In genomic region chr6:88638917-88639316, GRCm38 (mm10) we compare ENCODE assay signal across 16 mouse cellular contexts. TPM values are rescaled to one million over a fixed set of nuclear protein-coding genes. Genes with fewer than 3 reads are reported as not detected.
A peak's percentile ranks its signal among the peaks of the same experiment; 100 is the strongest.
DNase-seq lines count a peak whose midpoint lies in the region; ATAC-seq and TF ChIP-seq lines count a peak whose summit lies in the region.
"Had no signal": no experiment of that assay in that cellular context is flagged by ENCODE, and none has a peak within 500 bp of the region (broad histone marks: within the 10 kb centered on the region; RNA-seq: fewer than 3 reads in every experiment).

No protein-coding gene starts in this region.

- no peak overlapping the region for H3K9ac ChIP-seq in hindbrain, embryonic 14.5 days
- no peak overlapping the region for H3K9ac ChIP-seq in hindbrain, embryonic 11.5 days (ENCODE audit: low read depth, low read length)
- H3K9ac ChIP-seq in liver, embryonic 14.5 days (replicated peaks) = no peak overlapping the region
- H3K9ac ChIP-seq in liver, embryonic 11.5 days (ENCODE audit: low read depth, low read length) = no peak overlapping the region
- H3K9ac ChIP-seq in liver, embryonic 15.5 days = no peak overlapping the region
- H3K9ac ChIP-seq: forebrain, postnatal 0 days had no signal

- no peak for TF ChIP-seq CTCF in liver, embryonic 14.5 days (IDR thresholded peaks at IDR 0.05; ENCODE audit: low read depth)
- TF ChIP-seq CTCF in brain, embryonic 14.5 days (IDR thresholded peaks at IDR 0.05; ENCODE audit: borderline replicate concordance, extremely low read depth, insufficient read depth, insufficient read length) = no peak

- 0 out of 2 replicates have a peak, but pooled peaks cover 7% of the 10 kb centered on the region for H3K9me3 ChIP-seq in hindbrain, embryonic 14.5 days (ENCODE audit: control insufficient read depth, low read length)
- H3K9me3 ChIP-seq in hindbrain, embryonic 11.5 days (ENCODE audit: control insufficient read depth, low read length) = no peaks in the 10 kb centered on the region
- H3K9me3 ChIP-seq in liver, embryonic 14.5 days (ENCODE audit: control insufficient read depth, low read length) = peaks cover 9% of the 10 kb centered on the region
- H3K9me3 ChIP-seq in liver, embryonic 11.5 days (ENCODE audit: control insufficient read depth, low read length) = no peaks in the 10 kb centered on the region
- 0 out of 2 replicates have a peak, but pooled peaks cover 8% of the 10 kb centered on the region for H3K9me3 ChIP-seq in liver, embryonic 15.5 days (replicated peaks)
- H3K9me3 ChIP-seq: limb, embryonic 10.5 days had no signal

- no peak for TF ChIP-seq EP300 in liver, embryonic 14.5 days (IDR thresholded peaks at IDR 0.05; ENCODE audit: low read depth)

- H3K4me2 ChIP-seq in hindbrain, embryonic 14.5 days (replicated peaks) = no peak overlapping the region
- no peak overlapping the region for H3K4me2 ChIP-seq in hindbrain, embryonic 11.5 days (replicated peaks; ENCODE audit: low read depth, low read length)
- no peak overlapping the region for H3K4me2 ChIP-seq in liver, embryonic 14.5 days (ENCODE audit: low read depth)
- no peak overlapping the region for H3K4me2 ChIP-seq in liver, embryonic 11.5 days
- H3K4me2 ChIP-seq in liver, embryonic 15.5 days = no peak overlapping the region

- no peak for DNase-seq in hindbrain, embryonic 14.5 days (ENCODE audit: low spot score)
- no peak for DNase-seq in hindbrain, embryonic 11.5 days (ENCODE audit: low spot score)
- no peak for DNase-seq in liver, embryonic 14.5 days (ENCODE audit: low read depth in 3 of 3, low spot score in 3 of 3)
- DNase-seq in liver, embryonic 11.5 days (ENCODE audit: low spot score) = no peak
- DNase-seq in brain, embryonic 14.5 days (ENCODE audit: low read depth) = peak; percentile 17
- DNase-seq in adrenal gland, adult 8-10 months = no peak
- DNase-seq: cerebellum, adult 11-12 months; cerebellum, postnatal 25 days; forebrain, postnatal 0 days; lung, adult 2 months; lung, postnatal 36 days; right cerebral cortex, postnatal 14 days; thymus, postnatal 14 days had no signal

- no peak overlapping the region for H3K4me3 ChIP-seq in hindbrain, embryonic 14.5 days (replicated peaks; ENCODE audit: low read length)
- no peak overlapping the region for H3K4me3 ChIP-seq in hindbrain, embryonic 11.5 days (ENCODE audit: low read depth, low read length)
- no peak overlapping the region for H3K4me3 ChIP-seq in liver, embryonic 14.5 days (ENCODE audit: insufficient read depth in 1 of 2, low read depth in 2 of 2, low read length in 2 of 2)
- H3K4me3 ChIP-seq in liver, embryonic 11.5 days (ENCODE audit: low read depth, low read length) = no peak overlapping the region
- H3K4me3 ChIP-seq in liver, embryonic 15.5 days (replicated peaks) = no peak overlapping the region
- H3K4me3 ChIP-seq: limb, embryonic 10.5 days had no signal

- TF ChIP-seq POLR2A in brain, embryonic 14.5 days (IDR thresholded peaks at IDR 0.05; ENCODE audit: borderline replicate concordance, extremely low read depth, insufficient read depth, insufficient read length, poor library complexity, severe bottlenecking) = no peak

- 23% methylated on average over 1 of the region's 1 CpGs for WGBS in hindbrain, embryonic 14.5 days
- WGBS in hindbrain, embryonic 11.5 days = 28% methylated on average over 1 of the region's 1 CpGs
- 49% methylated on average over 1 of the region's 1 CpGs for WGBS in liver, embryonic 14.5 days (ENCODE audit: insufficient replicate concordance)
- WGBS in liver, embryonic 11.5 days = 62% methylated on average over 1 of the region's 1 CpGs
- WGBS in liver, embryonic 15.5 days (ENCODE audit: insufficient replicate concordance) = 37% methylated on average over 1 of the region's 1 CpGs

- no peak for ATAC-seq in hindbrain, embryonic 14.5 days (ENCODE audit: low FRiP score)
- ATAC-seq in hindbrain, embryonic 11.5 days (ENCODE audit: low FRiP score) = no peak
- no peak for ATAC-seq in liver, embryonic 14.5 days (ENCODE audit: insufficient read depth)
- no peak for ATAC-seq in liver, embryonic 11.5 days (replicated peaks; ENCODE audit: low FRiP score)
- no peak for ATAC-seq in liver, embryonic 15.5 days (ENCODE audit: insufficient read depth)
- ATAC-seq: inflammation-experienced regulatory T-cells, adult 6 months had no signal

- peaks cover 14% of the 10 kb centered on the region for H3K4me1 ChIP-seq in hindbrain, embryonic 14.5 days (replicated peaks; ENCODE audit: control insufficient read depth, insufficient read depth, low read length)
- no peaks in the 10 kb centered on the region for H3K4me1 ChIP-seq in hindbrain, embryonic 11.5 days (replicated peaks; ENCODE audit: control insufficient read depth, insufficient read depth, low read length)
- peaks cover 47 to 58% of the 10 kb centered on the region in 2 experiments for H3K4me1 ChIP-seq in liver, embryonic 14.5 days (replicated peaks; ENCODE audit: control insufficient read depth in 2 of 2, insufficient read depth in 2 of 2, low read length in 1 of 2)
- H3K4me1 ChIP-seq in liver, embryonic 11.5 days (replicated peaks; ENCODE audit: control insufficient read depth, insufficient read depth, low read length) = peaks cover 12% of the 10 kb centered on the region
- peaks cover 71% of the 10 kb centered on the region for H3K4me1 ChIP-seq in liver, embryonic 15.5 days (replicated peaks)

- no peaks in the 10 kb centered on the region; the same call in 1 of the 2 replicates for H3K27me3 ChIP-seq in hindbrain, embryonic 14.5 days (ENCODE audit: control insufficient read depth, insufficient read depth, low read length)
- no peaks in the 10 kb centered on the region for H3K27me3 ChIP-seq in hindbrain, embryonic 11.5 days (ENCODE audit: control insufficient read depth, insufficient read depth, low read length)
- H3K27me3 ChIP-seq in liver, embryonic 14.5 days (ENCODE audit: control insufficient read depth, insufficient read depth, low read length) = no peaks in the 10 kb centered on the region
- H3K27me3 ChIP-seq in liver, embryonic 11.5 days (replicated peaks; ENCODE audit: control insufficient read depth, insufficient read depth, low read length) = no peaks in the 10 kb centered on the region
- H3K27me3 ChIP-seq in liver, embryonic 15.5 days = no peaks in the 10 kb centered on the region

- peak overlapping the region; percentile 60 for H3K27ac ChIP-seq in hindbrain, embryonic 14.5 days
- H3K27ac ChIP-seq in hindbrain, embryonic 11.5 days (ENCODE audit: low read depth, low read length) = no peak overlapping the region
- H3K27ac ChIP-seq in liver, embryonic 14.5 days = peak overlapping the region; percentile 39
- no peak overlapping the region for H3K27ac ChIP-seq in liver, embryonic 11.5 days (ENCODE audit: low read depth, low read length)
- peak overlapping the region; percentile 57 for H3K27ac ChIP-seq in liver, embryonic 15.5 days (replicated peaks)
- H3K27ac ChIP-seq: limb, embryonic 10.5 days had no signal

- no peaks in the 10 kb centered on the region for H3K36me3 ChIP-seq in hindbrain, embryonic 14.5 days (replicated peaks; ENCODE audit: control insufficient read depth, insufficient read depth)
- H3K36me3 ChIP-seq in hindbrain, embryonic 11.5 days (ENCODE audit: control insufficient read depth, insufficient read depth, low read length) = no peaks in the 10 kb centered on the region
- no peaks in the 10 kb centered on the region for H3K36me3 ChIP-seq in liver, embryonic 14.5 days (replicated peaks; ENCODE audit: control insufficient read depth, insufficient read depth, low read depth)
- no peaks in the 10 kb centered on the region for H3K36me3 ChIP-seq in liver, embryonic 11.5 days (ENCODE audit: control insufficient read depth, insufficient read depth, low read length)
- H3K36me3 ChIP-seq in liver, embryonic 15.5 days (replicated peaks) = no peaks in the 10 kb centered on the region
- H3K36me3 ChIP-seq: limb, embryonic 10.5 days had no signal

RNA-seq across cellular contexts. Expression of gene Kbtbd12, which starts 1.2 kb away (rescaled TPM):
- polyA plus RNA-seq in hindbrain, embryonic 14.5 days (2014; fragmentation: Nextera tagmentation; extraction: Ambion mirVana) = 0.62 TPM in 1 of 2 replicates, not detected in the other
- not detected in 2 replicates for polyA plus RNA-seq in hindbrain, embryonic 11.5 days (2014; fragmentation: Nextera tagmentation; extraction: Ambion mirVana)
- 0.30 and 0.65 TPM in 2 replicates for polyA plus RNA-seq in liver, embryonic 14.5 days (2012; rRNA removed)
- polyA plus RNA-seq in liver, embryonic 14.5 days (2014; fragmentation: Nextera tagmentation; extraction: Ambion mirVana) = 0.80 and 1.5 TPM in 2 replicates
- 0.12 and 0.52 TPM in 2 replicates for polyA plus RNA-seq in liver, embryonic 11.5 days (2014; fragmentation: Nextera tagmentation; extraction: Ambion mirVana)
- 0.15 and 0.16 TPM in 2 replicates for polyA plus RNA-seq in brain, embryonic 14.5 days (2012; rRNA removed)
- 0.82 and 1.5 TPM in 2 replicates for polyA plus RNA-seq in liver, embryonic 15.5 days (2015; fragmentation: Nextera tagmentation; extraction: Ambion mirVana)
- total RNA-seq in adrenal gland, adult 8-10 months (2022) = 1 to 10 TPM in 2 of 4 experiments, under 1 TPM in 2; 0.31 to 2.4 (median 1.6) TPM
- polyA plus RNA-seq: inflammation-experienced regulatory T-cells, adult 6 months had no signal

Comparison
In these comparisons a context has a peak if more than half of its experiments do, and no peak if none do; other contexts are left out.
1. H3K27ac ChIP-seq: peak in hindbrain, embryonic 14.5 days (single experiment), liver, embryonic 14.5 days (single experiment) and liver, embryonic 15.5 days (single experiment); none in hindbrain, embryonic 11.5 days (single experiment) and liver, embryonic 11.5 days (single experiment).